Mouse (Mus musculus) heart, embryonic 12.5 days (tissue): Measurements from ENCODE around the gene Gm20716. TPM values are rescaled to one million over a fixed set of nuclear protein-coding genes. Genes with fewer than 3 reads are reported as not detected.
A peak's percentile ranks its signal among the peaks of the same experiment; 100 is the strongest.

Source experiments
- ATAC-seq: fragments of 200-750 bp; cut with Nextera tagmentation; 2 replicates; pipeline ENCODE4 v1.8.0; 2017; ENCODE audit warnings: moderate TSS enrichment, moderate library complexity; ENCODE audit not compliant: insufficient number of reproducible peaks, low FRiP score
- H3K27ac ChIP-seq: fragments of 300-500 bp; sonication (generic); 2 replicates; pipeline ENCODE4 v1.5.1; 2016; ENCODE audit warnings: mild to moderate bottlenecking, moderate library complexity; ENCODE audit not compliant: poor library complexity, severe bottlenecking
- H3K27me3 ChIP-seq: fragments of 300-500 bp; sonication (generic); replicated peaks from 2 replicates; pipeline ENCODE4 v1.6.1; 2016; ENCODE audit warnings: mild to moderate bottlenecking, moderate library complexity
- H3K36me3 ChIP-seq: fragments of 300-500 bp; sonication (generic); 2 replicates; pipeline ENCODE4 v1.6.1; 2016; ENCODE audit warnings: mild to moderate bottlenecking, moderate library complexity
- H3K4me1 ChIP-seq: fragments of 300-500 bp; sonication (generic); replicated peaks from 2 replicates; pipeline ENCODE4 v1.6.1; 2016; ENCODE audit warnings: mild to moderate bottlenecking
- H3K4me2 ChIP-seq: fragments of 300-500 bp; sonication (generic); 2 replicates; pipeline ENCODE4 v1.6.1; 2016; ENCODE audit warnings: mild to moderate bottlenecking, moderate library complexity
- H3K4me3 ChIP-seq: fragments of 300-500 bp; sonication (generic); 2 replicates; pipeline ENCODE4 v1.5.1; 2016; ENCODE audit warnings: mild to moderate bottlenecking
- H3K9ac ChIP-seq: fragments of 300-500 bp; sonication (generic); 2 replicates; pipeline ENCODE4 v1.6.1; 2016; ENCODE audit warnings: mild to moderate bottlenecking, moderate library complexity
- H3K9me3 ChIP-seq: fragments of 300-500 bp; sonication (generic); replicated peaks from 2 replicates; pipeline ENCODE4 v1.6.1; 2016; ENCODE audit warnings: mild to moderate bottlenecking, moderate library complexity
- WGBS: fragments of 180-500 bp; shearing (Covaris S2); methylation state at CpG from one replicate; pipeline ENCODE4 v1.1.7; 2016; 5-methylcytosine and 5-hydroxymethylcytosine counted together
- polyA plus RNA-seq: library from polyadenylated mRNA; unstranded; fragments of >200 nt; fragmentation: Nextera tagmentation; extraction: Ambion mirVana; gene quantifications from 2 replicates; pipeline ENCODE4 v1.2.1, GENCODE M21; 2016

Gene Gm20716
- polyA plus RNA-seq, 1 experiment from 2014 or later = 15.5 TPM

GRCm38 (mm10) chr2:168223326-168223725 is 6.8 kb downstream of the Gm20716 start:
- H3K36me3 ChIP-seq = peaks cover 76% of the 10 kb centered on the region
- H3K27ac ChIP-seq = no peak overlapping the region
- no peak overlapping the region for H3K9ac ChIP-seq
- no peaks in the 10 kb centered on the region for H3K27me3 ChIP-seq
- peaks cover 5% of the 10 kb centered on the region; the same call in 1 of the 2 replicates for H3K4me1 ChIP-seq
- H3K4me2 ChIP-seq = no peak overlapping the region
- no peak overlapping the region for H3K4me3 ChIP-seq
- ATAC-seq = no peak
- no peaks in the 10 kb centered on the region for H3K9me3 ChIP-seq
- 90% methylated on average over 6 of the region's 6 CpGs for WGBS

GRCm38 (mm10) chr2:168213788-168214397 is 16.3 kb downstream of the Gm20716 start:
- Histone ChIP-seq H3K27me3 (no peaks in the 10 kb centered on the region), H3K9ac (no peak overlapping the region), H3K4me3 (no peak overlapping the region), H3K9me3 (no peaks in the 10 kb centered on the region), H3K27ac (no peak overlapping the region), H3K4me2 (no peak overlapping the region), H3K36me3 (peaks cover 88% of the 10 kb centered on the region), H3K4me1 (peaks cover 7% of the 10 kb centered on the region; the same call in 1 of the 2 replicates)
- 56% methylated on average over 5 of the region's 5 CpGs for WGBS
- no peak for ATAC-seq

GRCm38 (mm10) chr2:168207883-168208282 is 22.3 kb downstream of the Gm20716 start:
- no peak overlapping the region for H3K4me3 ChIP-seq
- H3K36me3 ChIP-seq = peaks cover 57% of the 10 kb centered on the region
- no peak overlapping the region for H3K9ac ChIP-seq
- 0 out of 2 replicates have a peak, but pooled peaks cover 3% of the 10 kb centered on the region for H3K9me3 ChIP-seq
- 91% methylated on average over 3 of the region's 3 CpGs for WGBS
- peak overlapping the region; percentile 100 for H3K27ac ChIP-seq
- peaks cover 24% of the 10 kb centered on the region for H3K4me1 ChIP-seq
- no peak for ATAC-seq
- H3K27me3 ChIP-seq = no peaks in the 10 kb centered on the region
- H3K4me2 ChIP-seq = 0 out of 2 replicates have a peak overlapping the region, but pooled peaks have one; percentile 83

GRCm38 (mm10) chr2:168206725-168207644 is 23.2 kb downstream of the Gm20716 start, which contains the start of gene Adnp:
Gene Adnp (minus strand): TSS chr2:168207112.
- WGBS = 4% methylated on average over 55 of the region's 89 CpGs

GRCm38 (mm10) chr2:168205681-168206631 is 24.2 kb downstream of the Gm20716 start:
- Histone ChIP-seq H3K27ac (peak overlapping the region; percentile 100), H3K4me1 (peaks cover 27% of the 10 kb centered on the region), H3K4me3 (peak overlapping the region; percentile 99), H3K36me3 (peaks cover 48% of the 10 kb centered on the region), H3K4me2 (peak overlapping the region; percentile 83), H3K9me3 (0 out of 2 replicates have a peak, but pooled peaks cover 3% of the 10 kb centered on the region), H3K9ac (peak overlapping the region; percentile 100), H3K27me3 (no peaks in the 10 kb centered on the region)
- peak; percentile 6 for ATAC-seq
- WGBS = under 1% methylated on average over 49 of the region's 49 CpGs

More at GRCm38 (mm10) chr2:168206725-168207644, 23.2 kb downstream of the Gm20716 start, which contains the start of gene Adnp:
- H3K4me2 ChIP-seq = peak within 1 kb of the TSS; percentile 83
- H3K27me3 ChIP-seq = no peaks in the 10 kb centered on the region
- peak within 1 kb of the TSS; percentile 99 for H3K4me3 ChIP-seq
- peak within 1 kb of the TSS; percentile 100 for H3K9ac ChIP-seq
- peak within 1 kb of the TSS; percentile 100 for H3K27ac ChIP-seq
- peak; percentile 91 for ATAC-seq
- H3K9me3 ChIP-seq = 0 out of 2 replicates have a peak, but pooled peaks cover 3% of the 10 kb centered on the region
- peaks cover 54% of the 10 kb centered on the region for H3K36me3 ChIP-seq
- H3K4me1 ChIP-seq = peaks cover 25% of the 10 kb centered on the region

- Histone ChIP-seq H3K4me3 (peak overlapping the region; percentile 99), H3K27ac (peak overlapping the region; percentile 100), H3K36me3 (peaks cover 42% of the 10 kb centered on the region), H3K4me2 (peak overlapping the region; percentile 83), H3K4me1 (peaks cover 34% of the 10 kb centered on the region), H3K9ac (peak overlapping the region; percentile 100), H3K27me3 (no peaks in the 10 kb centered on the region), H3K9me3 (0 out of 2 replicates have a peak, but pooled peaks cover 3% of the 10 kb centered on the region)
- ATAC-seq = peak; percentile 40; the same call in 1 of the 2 replicates
- WGBS = 6% methylated on average over 6 of the region's 6 CpGs
Observed at GRCm38 (mm10) chr2:168205265-168205664, 24.9 kb downstream of the Gm20716 start.

DNA sequence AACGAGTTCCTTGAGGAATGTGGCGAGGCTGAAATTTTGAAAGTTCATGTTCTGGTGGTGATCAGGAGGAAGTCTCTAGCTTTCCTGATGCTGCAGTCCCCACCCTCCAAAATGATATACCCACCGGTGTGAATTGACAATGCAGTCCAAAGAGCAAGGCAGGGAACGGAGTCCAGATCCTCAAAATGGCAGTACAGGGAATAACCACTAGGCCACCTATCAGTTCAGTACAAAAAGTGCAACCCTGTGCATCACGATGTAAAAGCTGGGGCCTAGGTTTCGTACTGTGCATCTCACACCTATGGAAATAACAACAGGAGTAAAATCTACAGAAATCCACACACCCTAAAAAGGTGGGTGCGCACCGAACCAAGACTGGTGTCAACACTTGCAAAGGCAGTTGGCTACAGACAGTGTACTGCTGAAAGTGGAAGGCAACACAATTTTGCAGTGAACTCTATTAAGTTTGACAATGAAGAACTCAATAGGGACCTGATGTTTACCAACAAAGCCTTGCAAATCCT is 25.6 kb downstream of the Gm20716 start:
- H3K4me1 ChIP-seq = peaks cover 41% of the 10 kb centered on the region
- peak overlapping the region; percentile 100 for H3K9ac ChIP-seq
- ATAC-seq = no peak
- peak overlapping the region; percentile 83 for H3K4me2 ChIP-seq
- 81% methylated on average over 8 of the region's 8 CpGs for WGBS
- peak overlapping the region; percentile 99 for H3K4me3 ChIP-seq
- H3K9me3 ChIP-seq = 0 out of 2 replicates have a peak, but pooled peaks cover 3% of the 10 kb centered on the region
- H3K36me3 ChIP-seq = peaks cover 39% of the 10 kb centered on the region
- no peak overlapping the region for H3K27ac ChIP-seq
- H3K27me3 ChIP-seq = no peaks in the 10 kb centered on the region

DNA sequence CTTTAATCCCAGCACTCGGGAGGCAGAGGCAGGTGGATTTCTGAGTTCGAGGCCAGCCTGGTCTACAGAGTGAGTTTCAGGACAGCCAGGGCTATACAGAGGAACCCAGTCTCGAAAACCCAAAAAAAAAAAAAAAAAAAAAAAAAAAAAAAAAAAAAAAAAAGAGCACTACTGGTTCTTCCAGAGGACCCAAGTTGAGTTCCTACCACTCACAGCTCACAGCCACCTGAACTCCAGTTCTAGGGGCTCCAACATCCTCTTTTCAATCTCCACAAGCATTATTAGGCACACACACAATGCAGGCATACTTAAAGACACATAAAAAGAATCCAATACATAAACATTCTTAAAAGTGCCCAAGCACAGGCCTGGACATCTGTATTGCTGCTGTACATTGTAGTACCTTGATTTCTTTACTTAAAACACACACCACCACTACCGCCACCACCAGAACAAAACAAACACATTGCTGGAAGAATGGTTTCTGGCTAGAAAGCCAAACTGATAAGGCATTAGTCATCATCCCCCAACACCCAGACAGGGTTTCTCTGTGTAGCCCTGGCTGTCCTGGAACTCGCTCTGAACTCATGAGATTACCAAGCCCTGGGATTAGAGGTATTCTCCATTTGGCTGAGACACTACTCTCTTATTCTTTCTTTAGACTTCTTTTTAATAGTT is 30.0 kb downstream of the Gm20716 start:
- Histone ChIP-seq H3K9ac (no peak overlapping the region), H3K27ac (no peak overlapping the region), H3K36me3 (peaks cover 42% of the 10 kb centered on the region), H3K4me2 (no peak overlapping the region), H3K4me3 (no peak overlapping the region), H3K9me3 (0 out of 2 replicates have a peak, but pooled peaks cover 3% of the 10 kb centered on the region), H3K4me1 (peaks cover 66% of the 10 kb centered on the region), H3K27me3 (no peaks in the 10 kb centered on the region)
- ATAC-seq = 0 out of 2 replicates have a peak, but pooled peaks have one; percentile 16
- WGBS = 61% methylated on average over 4 of the region's 5 CpGs

- Histone ChIP-seq H3K4me3 (no peak overlapping the region), H3K27me3 (no peaks in the 10 kb centered on the region), H3K27ac (peak overlapping the region; percentile 35; the same call in 1 of the 2 replicates), H3K9ac (no peak overlapping the region), H3K4me2 (peak overlapping the region; percentile 6; the same call in 1 of the 2 replicates), H3K4me1 (peaks cover 65% of the 10 kb centered on the region), H3K36me3 (peaks cover 39% of the 10 kb centered on the region), H3K9me3 (0 out of 2 replicates have a peak, but pooled peaks cover 3% of the 10 kb centered on the region)
- no peak for ATAC-seq
- WGBS = 81% methylated on average over 4 of the region's 4 CpGs
Observed at GRCm38 (mm10) chr2:168199476-168199875, 30.7 kb downstream of the Gm20716 start.
